Mouse (Mus musculus) embryonic facial prominence, embryonic 13.5 days (tissue): ENCODE results near the gene Cyp2d10. TPM values are rescaled to one million over a fixed set of nuclear protein-coding genes. Genes with fewer than 3 reads are reported as not detected.
"Not testable (repeated sequence)": the region's sequence is repeated elsewhere in the genome, so short reads cannot be mapped to it uniquely, and the experiment has no call there.

ENCODE experiments used
- ATAC-seq: fragments of 200-750 bp; cut with Nextera tagmentation; 2 replicates; pipeline ENCODE4 v1.8.0; 2017; ENCODE audit warnings: low read depth; ENCODE audit not compliant: insufficient number of reproducible peaks, insufficient read depth, low FRiP score, low TSS enrichment
- H3K27ac ChIP-seq: fragments of 300-500 bp; sonication (generic); 2 replicates; pipeline ENCODE4 v1.5.1; 2015; ENCODE audit warnings: moderate library complexity, mild to moderate bottlenecking, inconsistent platforms
- H3K27me3 ChIP-seq: fragments of 300-500 bp; sonication (generic); 2 replicates; pipeline ENCODE4 v1.6.1; 2015; ENCODE audit warnings: mild to moderate bottlenecking, inconsistent platforms
- H3K36me3 ChIP-seq: fragments of 300-500 bp; sonication (generic); 2 replicates; pipeline ENCODE4 v1.6.1; 2015; ENCODE audit warnings: mild to moderate bottlenecking, inconsistent platforms
- H3K4me1 ChIP-seq: fragments of 300-500 bp; sonication (generic); 2 replicates; pipeline ENCODE4 v1.6.1; 2015; ENCODE audit warnings: inconsistent platforms
- H3K4me2 ChIP-seq: fragments of 300-500 bp; sonication (generic); 2 replicates; pipeline ENCODE4 v1.6.1; 2015; ENCODE audit warnings: moderate library complexity, mild to moderate bottlenecking, inconsistent platforms
- H3K4me3 ChIP-seq: fragments of 300-500 bp; sonication (generic); 2 replicates; pipeline ENCODE4 v1.5.1; 2015; ENCODE audit warnings: mild to moderate bottlenecking, inconsistent platforms
- H3K9ac ChIP-seq: fragments of 300-500 bp; sonication (generic); 2 replicates; pipeline ENCODE4 v1.6.1; 2015; ENCODE audit warnings: mild to moderate bottlenecking, inconsistent platforms
- H3K9me3 ChIP-seq: fragments of 300-500 bp; sonication (generic); 2 replicates; pipeline ENCODE4 v1.6.1; 2016; ENCODE audit warnings: inconsistent platforms
- WGBS: fragments of 180-500 bp; shearing (Covaris S2); methylation state at CpG from one replicate; pipeline ENCODE4 v1.1.7; 2015; ENCODE audit warnings: mixed read lengths; 5-methylcytosine and 5-hydroxymethylcytosine counted together
- polyA plus RNA-seq: library from polyadenylated mRNA; unstranded; fragments of >200 nt; fragmentation: Nextera tagmentation; extraction: Ambion mirVana; gene quantifications from 2 replicates; pipeline ENCODE4 v1.2.1, GENCODE M21; 2015

Cyp2d10 gene
- polyA plus RNA-seq, 1 experiment from 2014 or later = not detected

GRCm38 (mm10) chr15:82433137-82433536 is 26.1 kb upstream of the Cyp2d10 start, which contains the start of gene Cyp2d9:
TSS of gene Cyp2d9 (plus strand) at chr15:82433437.
- Histone ChIP-seq H3K27me3 (no peaks in the 10 kb centered on the region), H3K27ac (no peak within 1 kb of the TSS), H3K9ac (no peak within 1 kb of the TSS), H3K4me2 (no peak within 1 kb of the TSS), H3K4me3 (no peak within 1 kb of the TSS), H3K9me3 (peaks cover 17% of the 10 kb centered on the region), H3K36me3 (no peaks in the 10 kb centered on the region), H3K4me1 (no peaks in the 10 kb centered on the region)
- ATAC-seq = no peak

DNA sequence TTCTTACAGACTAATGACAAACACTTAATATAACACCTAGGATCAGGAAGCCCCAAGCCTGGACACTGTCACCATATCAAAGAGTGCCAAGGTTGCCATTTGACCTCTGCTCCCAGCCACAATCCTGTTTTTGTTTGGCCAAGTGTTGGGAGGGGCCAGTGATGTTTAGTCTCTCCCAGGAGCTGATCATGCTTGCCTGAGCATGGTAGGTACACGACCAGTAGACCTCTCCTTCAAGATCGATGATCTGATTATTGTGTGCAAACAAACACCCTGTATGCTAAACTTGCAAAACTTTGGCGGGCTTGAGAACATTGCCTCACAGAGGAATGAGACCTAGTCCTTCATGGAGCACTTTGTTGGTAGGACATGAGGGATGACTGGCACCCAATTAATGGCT is 16.5 kb upstream of the Cyp2d10 start:
- Histone ChIP-seq H3K36me3 (no peaks in the 10 kb centered on the region), H3K4me3 (no peak overlapping the region), H3K4me1 (no peaks in the 10 kb centered on the region), H3K4me2 (no peak overlapping the region), H3K9me3 (no peaks in the 10 kb centered on the region), H3K27ac (no peak overlapping the region), H3K9ac (no peak overlapping the region), H3K27me3 (no peaks in the 10 kb centered on the region)
- 77% methylated on average over 3 of the region's 3 CpGs for WGBS
- ATAC-seq = no peak

GRCm38 (mm10) chr15:82422935-82423334 is 15.9 kb upstream of the Cyp2d10 start:
- Histone ChIP-seq H3K9ac (no peak overlapping the region), H3K9me3 (no peaks in the 10 kb centered on the region), H3K27me3 (no peaks in the 10 kb centered on the region), H3K36me3 (no peaks in the 10 kb centered on the region), H3K4me2 (no peak overlapping the region), H3K4me3 (no peak overlapping the region), H3K4me1 (no peaks in the 10 kb centered on the region), H3K27ac (no peak overlapping the region)
- 75% methylated on average over 4 of the region's 4 CpGs for WGBS
- ATAC-seq = no peak

DNA sequence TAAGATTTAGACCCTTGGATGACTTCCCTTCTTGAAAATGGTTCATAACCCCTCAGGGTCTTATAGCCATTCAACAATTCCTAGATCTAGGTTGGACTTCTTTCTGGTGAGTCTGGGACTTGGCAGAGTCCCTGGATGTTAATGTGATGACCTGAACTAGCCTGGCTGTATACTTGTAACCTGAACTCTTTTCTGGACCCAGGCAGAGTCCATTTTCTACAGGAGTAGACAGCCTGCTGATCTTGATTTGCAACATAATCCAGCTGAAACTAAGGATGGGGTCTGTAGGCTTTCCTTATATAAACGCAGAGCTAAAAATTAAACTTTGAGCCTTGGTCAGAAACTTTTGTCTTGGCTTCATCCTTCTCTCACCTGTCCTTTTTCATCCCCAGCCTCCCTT is 11.6 kb upstream of the Cyp2d10 start:
- Histone ChIP-seq H3K36me3 (no peaks in the 10 kb centered on the region), H3K4me2 (no peak overlapping the region), H3K9ac (no peak overlapping the region), H3K4me3 (no peak overlapping the region), H3K4me1 (peaks cover 8% of the 10 kb centered on the region; the same call in 1 of the 2 replicates), H3K27me3 (no peaks in the 10 kb centered on the region), H3K9me3 (no peaks in the 10 kb centered on the region), H3K27ac (no peak overlapping the region)
- no peak for ATAC-seq
- 61% methylated on average over 1 of the region's 1 CpGs for WGBS

- Histone ChIP-seq H3K27ac (0 out of 2 replicates have a peak overlapping the region, but pooled peaks have one; percentile 28), H3K9ac (peak overlapping the region; percentile 51), H3K4me2 (peak overlapping the region; percentile 44), H3K4me1 (peaks cover 8% of the 10 kb centered on the region; the same call in 1 of the 2 replicates), H3K36me3 (no peaks in the 10 kb centered on the region), H3K27me3 (no peaks in the 10 kb centered on the region), H3K9me3 (no peaks in the 10 kb centered on the region), H3K4me3 (0 out of 2 replicates have a peak overlapping the region, but pooled peaks have one; percentile 3)
- WGBS = 22% methylated on average over 16 of the region's 16 CpGs
- ATAC-seq = peak; percentile 62; the same call in 1 of the 2 replicates
These were observed 10.1 kb upstream of the Cyp2d10 start for GRCm38 (mm10) chr15:82416797-82417789.

- 78% methylated on average over 4 of the region's 4 CpGs for WGBS
- ATAC-seq = no peak
These were observed 541 bp upstream of the Cyp2d10 start for GRCm38 (mm10) chr15:82407536-82407935.

GRCm38 (mm10) chr15:82404163-82404562 is 2.8 kb downstream of the Cyp2d10 start:
- no peak overlapping the region for H3K27ac ChIP-seq
- no peak overlapping the region for H3K9ac ChIP-seq
- no peak overlapping the region for H3K4me2 ChIP-seq
- no peaks in the 10 kb centered on the region for H3K9me3 ChIP-seq
- H3K36me3 ChIP-seq = no peaks in the 10 kb centered on the region
- WGBS = 85% methylated on average over 3 of the region's 3 CpGs
- no peaks in the 10 kb centered on the region for H3K4me1 ChIP-seq
- H3K4me3 ChIP-seq = no peak overlapping the region
- ATAC-seq = no peak
- no peaks in the 10 kb centered on the region for H3K27me3 ChIP-seq

More at GRCm38 (mm10) chr15:82407536-82407935, 541 bp upstream of the Cyp2d10 start:
- no peak overlapping the region for H3K9ac ChIP-seq
- H3K4me1 ChIP-seq = no peaks in the 10 kb centered on the region
- H3K9me3 ChIP-seq = no peaks in the 10 kb centered on the region
- H3K36me3 ChIP-seq = no peaks in the 10 kb centered on the region
- H3K27me3 ChIP-seq = no peaks in the 10 kb centered on the region
- H3K27ac ChIP-seq = no peak overlapping the region
- no peak overlapping the region for H3K4me3 ChIP-seq
- no peak overlapping the region for H3K4me2 ChIP-seq

- Histone ChIP-seq H3K27me3 (no peaks in the 10 kb centered on the region), H3K9ac (no peak overlapping the region), H3K4me2 (no peak overlapping the region), H3K4me3 (no peak overlapping the region), H3K9me3 (no peaks in the 10 kb centered on the region), H3K36me3 (no peaks in the 10 kb centered on the region), H3K4me1 (no peaks in the 10 kb centered on the region), H3K27ac (no peak overlapping the region)
- no peak for ATAC-seq
- WGBS = 88% methylated on average over 9 of the region's 9 CpGs
These were observed 3.4 kb downstream of the Cyp2d10 start for GRCm38 (mm10) chr15:82403606-82404005.

- H3K9me3 ChIP-seq = no peaks in the 10 kb centered on the region
- ATAC-seq = no peak
- H3K9ac ChIP-seq = no peak overlapping the region
- H3K4me1 ChIP-seq = no peaks in the 10 kb centered on the region
- no peak overlapping the region for H3K27ac ChIP-seq
- no peaks in the 10 kb centered on the region for H3K27me3 ChIP-seq
- no peaks in the 10 kb centered on the region for H3K36me3 ChIP-seq
- H3K4me2 ChIP-seq = no peak overlapping the region
- no peak overlapping the region for H3K4me3 ChIP-seq
- WGBS = 78% methylated on average over 6 of the region's 6 CpGs
These were observed 4.3 kb downstream of the Cyp2d10 start for GRCm38 (mm10) chr15:82402741-82403140.

DNA sequence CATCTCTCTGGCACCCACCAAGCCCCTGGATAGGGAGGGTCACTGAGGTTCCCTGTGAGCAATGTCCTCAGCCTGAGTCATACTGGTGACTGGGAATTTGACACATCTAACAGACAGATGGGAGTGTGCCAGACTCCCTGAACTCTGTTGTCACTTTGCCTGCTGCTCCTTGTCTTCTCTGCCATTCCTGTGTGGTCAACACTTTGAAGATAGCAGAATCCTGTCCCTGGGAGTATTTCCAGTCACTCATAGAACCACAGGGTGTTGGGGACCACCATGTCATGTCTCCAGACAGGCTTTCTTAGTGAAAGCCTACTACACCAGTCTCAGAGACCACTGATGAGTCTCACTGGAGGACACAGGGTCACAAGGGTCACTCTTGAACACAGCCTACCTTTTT is 4.9 kb downstream of the Cyp2d10 start:
- H3K4me2 ChIP-seq = no peak overlapping the region
- ATAC-seq = no peak
- H3K4me3 ChIP-seq = no peak overlapping the region
- no peaks in the 10 kb centered on the region for H3K27me3 ChIP-seq
- no peaks in the 10 kb centered on the region for H3K9me3 ChIP-seq
- H3K27ac ChIP-seq = no peak overlapping the region
- no peaks in the 10 kb centered on the region for H3K4me1 ChIP-seq
- H3K9ac ChIP-seq = no peak overlapping the region
- no peaks in the 10 kb centered on the region for H3K36me3 ChIP-seq

DNA sequence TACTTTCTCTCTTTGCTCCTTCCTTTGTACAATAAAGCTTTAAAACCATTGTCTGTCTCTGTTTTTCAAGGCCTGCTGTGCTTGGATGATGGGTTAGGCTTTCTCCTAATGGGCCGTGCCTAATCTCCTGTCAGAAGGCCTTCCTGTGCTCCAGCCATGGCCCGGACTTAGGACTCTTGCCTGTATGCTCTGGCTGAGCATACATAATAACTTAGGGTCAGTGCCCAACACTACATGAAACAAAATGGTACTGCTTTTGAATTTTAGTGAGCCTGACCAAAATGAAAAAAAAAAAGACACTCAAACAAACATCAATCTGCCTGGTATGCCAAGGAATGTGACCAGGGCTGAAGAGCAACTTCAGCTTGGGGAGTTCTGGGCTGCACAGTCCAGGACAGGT is 5.5 kb downstream of the Cyp2d10 start:
- no peaks in the 10 kb centered on the region for H3K27me3 ChIP-seq
- ATAC-seq = no peak
- H3K4me3 ChIP-seq = no peak overlapping the region
- WGBS = 40% methylated on average over 2 of the region's 2 CpGs
- H3K27ac ChIP-seq = no peak overlapping the region
- H3K9me3 ChIP-seq = no peaks in the 10 kb centered on the region
- H3K4me2 ChIP-seq = no peak overlapping the region
- H3K9ac ChIP-seq = no peak overlapping the region
- no peaks in the 10 kb centered on the region for H3K4me1 ChIP-seq
- no peaks in the 10 kb centered on the region for H3K36me3 ChIP-seq

- ATAC-seq, H3K9ac ChIP-seq, H3K9me3 ChIP-seq, H3K36me3 ChIP-seq, H3K27ac ChIP-seq, H3K27me3 ChIP-seq, H3K4me2 ChIP-seq, H3K4me1 ChIP-seq, H3K4me3 ChIP-seq: not testable (repeated sequence)
- 87% methylated on average over 3 of the region's 3 CpGs for WGBS
These were observed 11.0 kb downstream of the Cyp2d10 start for GRCm38 (mm10) chr15:82395955-82396354.
